Mouse (Mus musculus) liver, embryonic 11.5 days (tissue): Measurements from ENCODE around the gene Chml. TPM values are rescaled to one million over a fixed set of nuclear protein-coding genes. Genes with fewer than 3 reads are reported as not detected.

Experiments
- ATAC-seq: fragments of 200-750 bp; cut with Nextera tagmentation; replicated peaks from 2 replicates; pipeline ENCODE4 v1.8.0; 2017; ENCODE audit warnings: moderate number of reproducible peaks, mild to moderate bottlenecking, moderate TSS enrichment, moderate library complexity; ENCODE audit not compliant: low FRiP score
- DNase-seq: peaks from one replicate; pipeline ENCODE4 v3.0.0-alpha.2; 2017; ENCODE audit warnings: low spot score
- H3K27ac ChIP-seq: fragments of 300-500 bp; sonication (generic); 2 replicates; pipeline ENCODE4 v1.5.1; 2014; ENCODE audit warnings: mild to moderate bottlenecking, low read depth, low read length, control low read depth
- H3K27me3 ChIP-seq: fragments of 300-500 bp; sonication (generic); replicated peaks from 2 replicates; pipeline ENCODE4 v1.6.1; 2014; ENCODE audit warnings: low read length, mixed read lengths; ENCODE audit not compliant: control insufficient read depth, insufficient read depth
- H3K36me3 ChIP-seq: fragments of 300-500 bp; sonication (generic); 2 replicates; pipeline ENCODE4 v1.6.1; 2014; ENCODE audit warnings: mild to moderate bottlenecking, low read length, moderate library complexity, mixed read lengths; ENCODE audit not compliant: control insufficient read depth, insufficient read depth
- H3K4me1 ChIP-seq: fragments of 300-500 bp; sonication (generic); replicated peaks from 2 replicates; pipeline ENCODE4 v1.6.1; 2014; ENCODE audit warnings: low read length, mixed read lengths; ENCODE audit not compliant: control insufficient read depth, insufficient read depth
- H3K4me2 ChIP-seq: fragments of 300-500 bp; sonication (generic); 2 replicates; pipeline ENCODE4 v1.6.1; 2014; ENCODE audit warnings: mild to moderate bottlenecking, control low read depth, moderate library complexity
- H3K4me3 ChIP-seq: fragments of 300-500 bp; sonication (generic); 2 replicates; pipeline ENCODE4 v1.5.1; 2014; ENCODE audit warnings: low read depth, low read length, control low read depth
- H3K9ac ChIP-seq: fragments of 300-500 bp; sonication (generic); 2 replicates; pipeline ENCODE4 v1.6.1; 2014; ENCODE audit warnings: low read depth, low read length, control low read depth
- H3K9me3 ChIP-seq: fragments of 300-500 bp; sonication (generic); 2 replicates; pipeline ENCODE4 v1.6.1; 2016; ENCODE audit warnings: low read length, inconsistent platforms, mixed read lengths; ENCODE audit not compliant: control insufficient read depth
- WGBS: fragments of 180-500 bp; shearing (Covaris S2); extraction: QIAGEN DNeasy Blood & Tissue Kit; methylation state at CpG from one replicate; pipeline ENCODE4 v1.1.7; 2014; 5-methylcytosine and 5-hydroxymethylcytosine counted together
- polyA plus RNA-seq: library from polyadenylated mRNA; unstranded; fragments of >200 nt; fragmentation: Nextera tagmentation; extraction: Ambion mirVana; gene quantifications from 2 replicates; pipeline ENCODE4 v1.2.1, GENCODE M21; 2014

The Chml gene
- polyA plus RNA-seq, 1 experiment from 2014 or later, result 3.6 TPM

- no peaks in the 10 kb centered on the region for H3K36me3 ChIP-seq
- H3K4me3 ChIP-seq, result no peak within 1 kb of the TSS
- peaks cover 2% of the 10 kb centered on the region; the same call in 1 of the 2 replicates for H3K4me1 ChIP-seq
- ATAC-seq (no peak), DNase-seq (no peak)
- H3K27me3 ChIP-seq, result no peaks in the 10 kb centered on the region
- WGBS, result 74% methylated on average over 1 of the region's 1 CpGs
- no peak within 1 kb of the TSS for H3K9ac ChIP-seq
- H3K27ac ChIP-seq, result no peak within 1 kb of the TSS
- H3K9me3 ChIP-seq, result no peaks in the 10 kb centered on the region
- no peak within 1 kb of the TSS for H3K4me2 ChIP-seq
Observed at GRCm38 (mm10) chr1:175698293-175698692, 5.6 kb upstream of the Chml start, which contains the start of gene Wdr64. TSS of gene Wdr64 (plus strand) at chr1:175698593.

GRCm38 (mm10) chr1:175693429-175693960 is 794 bp upstream of the Chml start:
- Histone ChIP-seq H3K4me1 (peaks cover 2% of the 10 kb centered on the region; the same call in 1 of the 2 replicates), H3K27ac (no peak overlapping the region), H3K27me3 (no peaks in the 10 kb centered on the region), H3K9me3 (no peaks in the 10 kb centered on the region), H3K4me2 (peak overlapping the region; percentile 68), H3K9ac (peak overlapping the region; percentile 62), H3K36me3 (no peaks in the 10 kb centered on the region), H3K4me3 (peak overlapping the region; percentile 73)
- WGBS, result 49% methylated on average over 12 of the region's 12 CpGs
- DNase-seq (no peak), ATAC-seq (no peak; the same call in 1 of the 2 replicates)

- Histone ChIP-seq H3K27me3 (no peaks in the 10 kb centered on the region), H3K4me1 (peaks cover 2% of the 10 kb centered on the region; the same call in 1 of the 2 replicates), H3K9ac (peak overlapping the region; percentile 62), H3K4me3 (peak overlapping the region; percentile 73), H3K27ac (no peak overlapping the region), H3K4me2 (peak overlapping the region; percentile 68), H3K9me3 (no peaks in the 10 kb centered on the region), H3K36me3 (no peaks in the 10 kb centered on the region)
- no peak for DNase-seq
- ATAC-seq, result no peak; the same call in none of the 2 replicates
- 2% methylated on average over 17 of the region's 17 CpGs for WGBS
Observed at GRCm38 (mm10) chr1:175692997-175693361, 278 bp upstream of the Chml start.

- H3K4me2 ChIP-seq, result peak overlapping the region; percentile 86
- H3K9ac ChIP-seq, result peak overlapping the region; percentile 75
- peak overlapping the region; percentile 63 for H3K27ac ChIP-seq
- H3K9me3 ChIP-seq, result no peaks in the 10 kb centered on the region
- no peaks in the 10 kb centered on the region for H3K27me3 ChIP-seq
- DNase-seq (no peak), ATAC-seq (peak; percentile 1; the same call in 1 of the 2 replicates)
- 1% methylated on average over 22 of the region's 22 CpGs for WGBS
- H3K36me3 ChIP-seq, result no peaks in the 10 kb centered on the region
- H3K4me3 ChIP-seq, result peak overlapping the region; percentile 73
- peaks cover 2% of the 10 kb centered on the region; the same call in 1 of the 2 replicates for H3K4me1 ChIP-seq
Observed at GRCm38 (mm10) chr1:175691686-175692245, 935 bp downstream of the Chml start.

- no peak for ATAC-seq
- Histone ChIP-seq H3K27me3 (no peaks in the 10 kb centered on the region), H3K27ac (no peak overlapping the region), H3K4me2 (no peak overlapping the region), H3K4me1 (no peaks in the 10 kb centered on the region), H3K4me3 (no peak overlapping the region), H3K9ac (no peak overlapping the region), H3K36me3 (no peaks in the 10 kb centered on the region), H3K9me3 (no peaks in the 10 kb centered on the region)
- DNase-seq, result no peak
- WGBS, result 80% methylated on average over 6 of the region's 6 CpGs
Observed at GRCm38 (mm10) chr1:175680995-175681394, 11.7 kb downstream of the Chml start.

GRCm38 (mm10) chr1:175677459-175677858 is 15.2 kb downstream of the Chml start:
- H3K27ac ChIP-seq, result no peak overlapping the region
- DNase-seq (no peak), ATAC-seq (no peak)
- no peaks in the 10 kb centered on the region for H3K36me3 ChIP-seq
- WGBS, result 73% methylated on average over 6 of the region's 6 CpGs
- no peaks in the 10 kb centered on the region for H3K27me3 ChIP-seq
- no peak overlapping the region for H3K4me2 ChIP-seq
- no peak overlapping the region for H3K9ac ChIP-seq
- no peak overlapping the region for H3K4me3 ChIP-seq
- H3K9me3 ChIP-seq, result no peaks in the 10 kb centered on the region
- no peaks in the 10 kb centered on the region for H3K4me1 ChIP-seq

GRCm38 (mm10) chr1:175675116-175675515 is 17.6 kb downstream of the Chml start:
- ATAC-seq, result no peak
- no peak for DNase-seq
- Histone ChIP-seq H3K27ac (no peak overlapping the region), H3K4me2 (no peak overlapping the region), H3K4me1 (no peaks in the 10 kb centered on the region), H3K4me3 (no peak overlapping the region), H3K9ac (no peak overlapping the region), H3K36me3 (no peaks in the 10 kb centered on the region), H3K27me3 (no peaks in the 10 kb centered on the region), H3K9me3 (no peaks in the 10 kb centered on the region)
- 79% methylated on average over 6 of the region's 6 CpGs for WGBS

GRCm38 (mm10) chr1:175673563-175674325 is 19.0 kb downstream of the Chml start:
- Histone ChIP-seq H3K27me3 (no peaks in the 10 kb centered on the region), H3K9me3 (no peaks in the 10 kb centered on the region), H3K4me1 (no peaks in the 10 kb centered on the region), H3K4me3 (no peak overlapping the region), H3K9ac (no peak overlapping the region), H3K36me3 (no peaks in the 10 kb centered on the region), H3K4me2 (no peak overlapping the region), H3K27ac (no peak overlapping the region)
- 76% methylated on average over 7 of the region's 7 CpGs for WGBS
- ATAC-seq (no peak), DNase-seq (no peak)
